In genomic region chr19:47457711-47458503, GRCm38 (mm10) we compare ENCODE assay signal across 9 mouse cellular contexts. TPM values are rescaled to one million over a fixed set of nuclear protein-coding genes. Genes with fewer than 3 reads are reported as not detected.
DNase-seq lines count a peak whose midpoint lies in the region; ATAC-seq and TF ChIP-seq lines count a peak whose summit lies in the region.
"Had no signal": no experiment of that assay in that cellular context is flagged by ENCODE, and none has a peak within 500 bp of the region (broad histone marks: within the 10 kb centered on the region; RNA-seq: fewer than 3 reads in every experiment).

No protein-coding gene starts in this region.

- no peak for ATAC-seq in forebrain, embryonic 13.5 days
- ATAC-seq in heart, postnatal 0 days (ENCODE audit: insufficient read depth, low read depth): no peak
- peak; percentile 83 for ATAC-seq in liver, embryonic 16.5 days (ENCODE audit: low read depth)
- ATAC-seq in frontal cortex, adult (ENCODE audit: low TSS enrichment): no peak

- H3K4me2 ChIP-seq in forebrain, embryonic 13.5 days: no peak overlapping the region
- H3K4me2 ChIP-seq in heart, postnatal 0 days (ENCODE audit: low read depth, low read length): peak overlapping the region; percentile 26; the same call in 1 of the 2 replicates
- H3K4me2 ChIP-seq in liver, embryonic 16.5 days (ENCODE audit: low read depth, low read length): peak overlapping the region; percentile 11; the same call in 1 of the 2 replicates

- 0 out of 2 replicates have a peak, but pooled peaks have one; percentile 61 for TF ChIP-seq EP300 in heart, postnatal 0 days (IDR thresholded peaks at IDR 0.05; ENCODE audit: low read depth)

- H3K9ac ChIP-seq in forebrain, embryonic 13.5 days: no peak overlapping the region
- no peak overlapping the region for H3K9ac ChIP-seq in heart, postnatal 0 days (replicated peaks; ENCODE audit: low read depth, low read length)
- no peak overlapping the region for H3K9ac ChIP-seq in liver, embryonic 16.5 days (ENCODE audit: low read depth, low read length)

- peaks cover 14% of the 10 kb centered on the region for H3K36me3 ChIP-seq in forebrain, embryonic 10.5 days (replicated peaks)
- 0 out of 2 replicates have a peak, but pooled peaks cover 7% of the 10 kb centered on the region for H3K36me3 ChIP-seq in forebrain, embryonic 13.5 days (ENCODE audit: poor library complexity, severe bottlenecking)
- H3K36me3 ChIP-seq in heart, postnatal 0 days (replicated peaks; ENCODE audit: control insufficient read depth, insufficient read depth, low read length): no peaks in the 10 kb centered on the region
- H3K36me3 ChIP-seq in liver, embryonic 16.5 days (ENCODE audit: control insufficient read depth, insufficient read depth): no peaks in the 10 kb centered on the region

- peaks cover 6% of the 10 kb centered on the region; the same call in 1 of the 2 replicates for H3K9me3 ChIP-seq in forebrain, embryonic 10.5 days
- H3K9me3 ChIP-seq in forebrain, embryonic 13.5 days (replicated peaks): no peaks in the 10 kb centered on the region
- H3K9me3 ChIP-seq in heart, postnatal 0 days (replicated peaks; ENCODE audit: control insufficient read depth, low read length): no peaks in the 10 kb centered on the region
- no peaks in the 10 kb centered on the region for H3K9me3 ChIP-seq in liver, embryonic 16.5 days (replicated peaks; ENCODE audit: control insufficient read depth, low read length)

- TF ChIP-seq CTCF in heart, postnatal 0 days (IDR thresholded peaks at IDR 0.05; ENCODE audit: low read depth): no peak

- intact Hi-C loops in left cerebral cortex, postnatal 4 days (cut with DNase I): no loop called here

- H3K27me3 ChIP-seq in forebrain, embryonic 10.5 days (ENCODE audit: poor library complexity, severe bottlenecking): peaks cover 28% of the 10 kb centered on the region
- H3K27me3 ChIP-seq in forebrain, embryonic 13.5 days: no peaks in the 10 kb centered on the region
- no peaks in the 10 kb centered on the region for H3K27me3 ChIP-seq in heart, postnatal 0 days (ENCODE audit: control insufficient read depth, insufficient read depth, low read length)
- 0 out of 2 replicates have a peak, but pooled peaks cover 2% of the 10 kb centered on the region for H3K27me3 ChIP-seq in liver, embryonic 16.5 days (ENCODE audit: control insufficient read depth, insufficient read depth, low read depth, low read length)

- H3K27ac ChIP-seq in forebrain, embryonic 10.5 days: peak overlapping the region; percentile 53
- H3K27ac ChIP-seq in forebrain, embryonic 13.5 days: no peak overlapping the region
- H3K27ac ChIP-seq in heart, postnatal 0 days (ENCODE audit: low read depth): peak overlapping the region; percentile 68
- H3K27ac ChIP-seq in liver, embryonic 16.5 days (ENCODE audit: low read length): peak overlapping the region; percentile 75

- 78% methylated on average over 13 of the region's 13 CpGs for WGBS in forebrain, embryonic 10.5 days
- WGBS in forebrain, embryonic 13.5 days: 65% methylated on average over 13 of the region's 13 CpGs
- WGBS in heart, postnatal 0 days: 28% methylated on average over 13 of the region's 13 CpGs
- 54% methylated on average over 13 of the region's 13 CpGs for WGBS in liver, embryonic 16.5 days (ENCODE audit: insufficient replicate concordance)

- H3K4me3 ChIP-seq in forebrain, embryonic 10.5 days: no peak overlapping the region
- H3K4me3 ChIP-seq in forebrain, embryonic 13.5 days: no peak overlapping the region
- H3K4me3 ChIP-seq in heart, postnatal 0 days (ENCODE audit: low read depth, low read length): no peak overlapping the region
- no peak overlapping the region for H3K4me3 ChIP-seq in liver, embryonic 16.5 days (ENCODE audit: low read depth, low read length)

- DNase-seq in forebrain, embryonic 10.5 days (ENCODE audit: extremely low spot score, low spot score): no peak
- DNase-seq in NIH3T3 (ENCODE audit: low read depth): peak; percentile 55
- DNase-seq in heart, postnatal 0 days (ENCODE audit: low spot score): no peak
- DNase-seq in left cerebral cortex, postnatal 4 days: no peak
- no peak for DNase-seq in ovary, postnatal 10 days (ENCODE audit: low spot score)
- DNase-seq: cerebellum, postnatal 25 days had no signal

- H3K4me1 ChIP-seq in forebrain, embryonic 10.5 days: peaks cover 81% of the 10 kb centered on the region
- H3K4me1 ChIP-seq in forebrain, embryonic 13.5 days: peaks cover 54% of the 10 kb centered on the region
- H3K4me1 ChIP-seq in heart, postnatal 0 days (ENCODE audit: control insufficient read depth, insufficient read depth): peaks cover 79% of the 10 kb centered on the region
- peaks cover 41% of the 10 kb centered on the region for H3K4me1 ChIP-seq in liver, embryonic 16.5 days (ENCODE audit: control insufficient read depth, low read depth, low read length)

RNA-seq across cellular contexts. Expression of gene Sh3pxd2a, which starts 6.3 kb away (rescaled TPM):
- 1.5 and 1.8 TPM in 2 replicates for polyA plus RNA-seq in forebrain, embryonic 10.5 days (2016; fragmentation: Nextera tagmentation; extraction: Ambion mirVana)
- polyA plus RNA-seq in forebrain, embryonic 13.5 days (2015; fragmentation: Nextera tagmentation; extraction: Ambion mirVana): 3.0 and 3.6 TPM in 2 replicates
- 45.0 and 47.2 TPM in 2 replicates for total RNA-seq in heart, postnatal 0 days (2014; rRNA removed; ENCODE audit: low replicate concordance)
- polyA plus RNA-seq in heart, postnatal 0 days (2015; fragmentation: Nextera tagmentation; extraction: Ambion mirVana): 2.9 and 3.4 TPM in 2 replicates
- polyA plus RNA-seq in liver, embryonic 16.5 days (2015; fragmentation: Nextera tagmentation; extraction: Ambion mirVana): 0.64 and 0.65 TPM in 2 replicates
- total RNA-seq in left cerebral cortex, postnatal 4 days (2021): 10 to 100 TPM; 25.0 to 25.1 TPM
